ENCODE assay signal across 23 mouse cellular contexts in the genomic region with DNA sequence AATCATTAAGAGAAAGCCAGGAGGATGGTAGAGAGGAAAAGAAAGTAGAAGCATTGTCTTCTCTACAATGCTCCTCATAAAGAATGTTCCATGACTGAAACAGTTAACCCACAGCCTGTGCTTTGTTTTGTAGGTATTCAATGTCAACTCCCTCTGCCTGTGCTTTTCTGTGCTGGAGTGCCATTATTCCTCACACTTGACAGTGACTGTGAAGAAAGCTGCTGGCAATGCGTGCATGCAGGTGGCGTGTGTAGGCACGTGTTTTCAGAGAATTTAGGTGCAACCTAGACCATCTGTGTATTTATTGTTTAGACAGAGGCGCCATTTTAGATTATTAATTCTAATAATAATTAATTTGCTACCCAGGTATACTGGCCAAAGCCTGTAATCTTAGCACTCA. TPM values are rescaled to one million over a fixed set of nuclear protein-coding genes. Genes with fewer than 3 reads are reported as not detected.
DNase-seq lines count a peak whose midpoint lies in the region; ATAC-seq and TF ChIP-seq lines count a peak whose summit lies in the region.
"Had no signal": no experiment of that assay in that cellular context is flagged by ENCODE, and none has a peak within 500 bp of the region (broad histone marks: within the 10 kb centered on the region; RNA-seq: fewer than 3 reads in every experiment).

No protein-coding gene starts in this region.

- peak; percentile 45; the same call in 1 of the 2 replicates for ATAC-seq in forebrain, postnatal 0 days
- no peak for ATAC-seq in forebrain, embryonic 16.5 days

- no peaks in the 10 kb centered on the region for H3K36me3 ChIP-seq in forebrain, postnatal 0 days (ENCODE audit: insufficient read depth)
- H3K36me3 ChIP-seq in forebrain, embryonic 16.5 days (ENCODE audit: control insufficient read depth, insufficient read depth): no peaks in the 10 kb centered on the region
- no peaks in the 10 kb centered on the region for H3K36me3 ChIP-seq in heart, embryonic 10.5 days
- H3K36me3 ChIP-seq: embryonic facial prominence, embryonic 13.5 days; embryonic facial prominence, embryonic 15.5 days; forebrain, embryonic 10.5 days; forebrain, embryonic 12.5 days had no signal

- H3K9me3 ChIP-seq in forebrain, postnatal 0 days (ENCODE audit: low read length): no peaks in the 10 kb centered on the region
- no peaks in the 10 kb centered on the region for H3K9me3 ChIP-seq in forebrain, embryonic 16.5 days (ENCODE audit: control insufficient read depth, low read length)
- H3K9me3 ChIP-seq in heart, embryonic 10.5 days: no peaks in the 10 kb centered on the region
- H3K9me3 ChIP-seq: embryonic facial prominence, embryonic 13.5 days; embryonic facial prominence, embryonic 15.5 days; forebrain, embryonic 10.5 days; forebrain, embryonic 12.5 days had no signal

- H3K4me2 ChIP-seq in forebrain, postnatal 0 days (ENCODE audit: low read depth): no peak overlapping the region
- H3K4me2 ChIP-seq in forebrain, embryonic 16.5 days (ENCODE audit: low read length): no peak overlapping the region
- H3K4me2 ChIP-seq: embryonic facial prominence, embryonic 13.5 days; embryonic facial prominence, embryonic 15.5 days; forebrain, embryonic 12.5 days had no signal

- WGBS in forebrain, postnatal 0 days: 39% methylated on average over 4 of the region's 4 CpGs
- WGBS in forebrain, embryonic 16.5 days: 33% methylated on average over 4 of the region's 4 CpGs
- 64% methylated on average over 4 of the region's 4 CpGs for WGBS in heart, embryonic 10.5 days

- H3K4me3 ChIP-seq in forebrain, postnatal 0 days (ENCODE audit: low read depth, low read length): no peak overlapping the region
- H3K4me3 ChIP-seq in forebrain, embryonic 16.5 days (replicated peaks; ENCODE audit: low read length): no peak overlapping the region
- H3K4me3 ChIP-seq in heart, embryonic 10.5 days: no peak overlapping the region
- H3K4me3 ChIP-seq: embryonic facial prominence, embryonic 13.5 days; embryonic facial prominence, embryonic 15.5 days; erythroblast, embryonic 14.5 days; forebrain, embryonic 10.5 days; forebrain, embryonic 12.5 days had no signal

- H3K4me1 ChIP-seq in forebrain, postnatal 0 days (ENCODE audit: insufficient read depth): no peaks in the 10 kb centered on the region
- H3K4me1 ChIP-seq in forebrain, embryonic 16.5 days (replicated peaks; ENCODE audit: control insufficient read depth, insufficient read depth, low read length): no peaks in the 10 kb centered on the region
- no peaks in the 10 kb centered on the region for H3K4me1 ChIP-seq in heart, embryonic 10.5 days
- H3K4me1 ChIP-seq: embryonic facial prominence, embryonic 13.5 days; embryonic facial prominence, embryonic 15.5 days; forebrain, embryonic 10.5 days; forebrain, embryonic 12.5 days had no signal

- H3K9ac ChIP-seq in forebrain, postnatal 0 days: no peak overlapping the region
- no peak overlapping the region for H3K9ac ChIP-seq in forebrain, embryonic 16.5 days (replicated peaks; ENCODE audit: low read depth, low read length)
- H3K9ac ChIP-seq: embryonic facial prominence, embryonic 13.5 days; embryonic facial prominence, embryonic 15.5 days; forebrain, embryonic 12.5 days had no signal

- DNase-seq in forebrain, postnatal 0 days: peak; percentile 28
- DNase-seq in heart, embryonic 10.5 days (ENCODE audit: low spot score): peak; percentile 55
- no peak for DNase-seq in heart, adult 8-10 months (ENCODE audit: low spot score)
- DNase-seq in adrenal gland, adult 2 months: no peak
- DNase-seq: adrenal gland, adult 8-10 months; adrenal gland, postnatal 14 days; adrenal gland, postnatal 36 days; cerebellum, adult 11 months; cerebellum, adult 18-20 months; cerebellum, adult 8-10 months; cerebellum, adult 9-11 months; cerebellum, postnatal 14 days; cerebellum, postnatal 36 days; embryo, embryonic 11 days had no signal

- TF ChIP-seq CTCF in forebrain, postnatal 0 days (IDR thresholded peaks at IDR 0.05; ENCODE audit: low read depth): no peak

- H3K27me3 ChIP-seq in forebrain, postnatal 0 days (ENCODE audit: insufficient read depth, low read length): no peaks in the 10 kb centered on the region; the same call in none of the 2 replicates
- H3K27me3 ChIP-seq in forebrain, embryonic 16.5 days (replicated peaks; ENCODE audit: control insufficient read depth, insufficient read depth, low read length): no peaks in the 10 kb centered on the region
- peaks cover 22% of the 10 kb centered on the region for H3K27me3 ChIP-seq in heart, embryonic 10.5 days (ENCODE audit: insufficient read depth, poor library complexity, severe bottlenecking)

- H3K27ac ChIP-seq in forebrain, postnatal 0 days (ENCODE audit: low read depth, low read length): no peak overlapping the region
- no peak overlapping the region for H3K27ac ChIP-seq in forebrain, embryonic 16.5 days (ENCODE audit: low read length)
- no peak overlapping the region for H3K27ac ChIP-seq in heart, embryonic 10.5 days
- H3K27ac ChIP-seq: embryonic facial prominence, embryonic 13.5 days; embryonic facial prominence, embryonic 15.5 days; forebrain, embryonic 10.5 days; forebrain, embryonic 12.5 days had no signal

RNA-seq across cellular contexts. Expression of a gene that starts 13.0 kb away (rescaled TPM):
- total RNA-seq in forebrain, postnatal 0 days (2014; rRNA removed): 18.7 and 20.5 TPM in 2 replicates
- polyA plus RNA-seq in forebrain, postnatal 0 days (2015; fragmentation: Nextera tagmentation; extraction: Ambion mirVana): 13.6 and 14.1 TPM in 2 replicates
- polyA plus RNA-seq in forebrain, embryonic 16.5 days (2015; fragmentation: Nextera tagmentation; extraction: Ambion mirVana): 22.7 and 23.0 TPM in 2 replicates
- polyA plus RNA-seq in heart, embryonic 10.5 days (2016; fragmentation: Nextera tagmentation; extraction: Ambion mirVana): 0.39 and 0.70 TPM in 2 replicates
- total RNA-seq in heart, adult 8-10 months (2022): not detected
- not detected for total RNA-seq in adrenal gland, adult 2 months (2021)
- polyA plus RNA-seq in adrenal gland, adult 2 months (2012; rRNA removed): not detected in 2 replicates
- total RNA-seq: adrenal gland, adult 8-10 months; adrenal gland, postnatal 14 days; adrenal gland, postnatal 36 days; common myeloid progenitor, adult 5-6 weeks; MEL had no signal
- polyA plus RNA-seq: C2C12; erythroblast, embryonic 14.5 days had no signal

RNA-seq across cellular contexts. Expression of a gene that starts 49.2 kb away (rescaled TPM):
- 26.6 and 28.4 TPM in 2 replicates for total RNA-seq in forebrain, postnatal 0 days (2014; rRNA removed)
- 34.8 and 36.9 TPM in 2 replicates for polyA plus RNA-seq in forebrain, postnatal 0 days (2015; fragmentation: Nextera tagmentation; extraction: Ambion mirVana)
- 33.7 and 40.4 TPM in 2 replicates for polyA plus RNA-seq in forebrain, embryonic 16.5 days (2015; fragmentation: Nextera tagmentation; extraction: Ambion mirVana)
- 40.7 and 42.5 TPM in 2 replicates for polyA plus RNA-seq in heart, embryonic 10.5 days (2016; fragmentation: Nextera tagmentation; extraction: Ambion mirVana)
- 10 to 100 TPM; 14.5 to 20.5 (median 16.6) TPM for total RNA-seq in heart, adult 8-10 months (2022)
- total RNA-seq in adrenal gland, adult 2 months (2021): 10 to 100 TPM; 16.1 to 17.8 TPM
- polyA plus RNA-seq in adrenal gland, adult 2 months (2012; rRNA removed): 4.2 and 5.1 TPM in 2 replicates

RNA-seq across cellular contexts. Expression of a gene that starts 49.4 kb away (rescaled TPM):
- total RNA-seq in forebrain, postnatal 0 days (2014; rRNA removed): 68.2 and 83.4 TPM in 2 replicates
- polyA plus RNA-seq in forebrain, postnatal 0 days (2015; fragmentation: Nextera tagmentation; extraction: Ambion mirVana): 53.2 and 59.4 TPM in 2 replicates
- polyA plus RNA-seq in forebrain, embryonic 16.5 days (2015; fragmentation: Nextera tagmentation; extraction: Ambion mirVana): 60.6 and 63.2 TPM in 2 replicates
- polyA plus RNA-seq in heart, embryonic 10.5 days (2016; fragmentation: Nextera tagmentation; extraction: Ambion mirVana): 36.7 and 41.6 TPM in 2 replicates
- total RNA-seq in heart, adult 8-10 months (2022): 10 to 100 TPM; 22.0 to 29.4 (median 26.1) TPM
- total RNA-seq in adrenal gland, adult 2 months (2021): 10 to 100 TPM; 40.0 to 54.5 TPM
- 39.5 and 48.4 TPM in 2 replicates for polyA plus RNA-seq in adrenal gland, adult 2 months (2012; rRNA removed)

Comparison
In these comparisons a context has a peak if more than half of its experiments do, and no peak if none do; other contexts are left out.
1. DNase-seq: peak in forebrain, postnatal 0 days (single experiment) and heart, embryonic 10.5 days (single experiment); none in heart, adult 8-10 months (single experiment) and adrenal gland, adult 2 months (single experiment).